Mouse (Mus musculus) liver, adult 2 months (tissue): ENCODE results near the gene Scn3b. TPM values are rescaled to one million over a fixed set of nuclear protein-coding genes. Genes with fewer than 3 reads are reported as not detected.
A peak's percentile ranks its signal among the peaks of the same experiment; 100 is the strongest.

Experiments used
- DNase-seq: peaks from one replicate; pipeline ENCODE4 v3.0.0-alpha.2; 2011; ENCODE audit warnings: low read depth, low spot score; ENCODE audit errors: extremely low read depth
- H3K27ac ChIP-seq: fragments of 200-500 bp; replicated peaks from 2 replicates; pipeline ENCODE4 v1.5.1; 2012; ENCODE audit warnings: low read depth, mild to moderate bottlenecking, control low read depth, inconsistent platforms, low read length; ENCODE audit not compliant: insufficient read depth
- H3K27me3 ChIP-seq: fragments of 200-500 bp; 2 replicates; pipeline ENCODE4 v1.6.1; 2012; ENCODE audit warnings: mild to moderate bottlenecking, moderate library complexity, low read length, inconsistent platforms; ENCODE audit not compliant: control insufficient read depth, insufficient read depth
- H3K36me3 ChIP-seq: fragments of 200-500 bp; 2 replicates; pipeline ENCODE4 v1.6.1; 2012; ENCODE audit warnings: low read length, inconsistent platforms; ENCODE audit not compliant: control insufficient read depth, insufficient read depth
- H3K4me1 ChIP-seq: fragments of 200-500 bp; 2 replicates; pipeline ENCODE4 v1.6.1; 2011; ENCODE audit warnings: low read length; ENCODE audit not compliant: control insufficient read depth, insufficient read depth
- H3K4me3 ChIP-seq: fragments of 200-500 bp; 2 replicates; pipeline ENCODE4 v1.5.1; 2011; ENCODE audit warnings: low read depth, mild to moderate bottlenecking, control low read depth, low read length, moderate library complexity; ENCODE audit not compliant: insufficient read depth
- H3K79me2 ChIP-seq: fragments of 200-500 bp; 2 replicates; pipeline ENCODE4 v1.6.1; 2012; ENCODE audit warnings: inconsistent platforms, mild to moderate bottlenecking, low read length, moderate library complexity; ENCODE audit not compliant: control insufficient read depth, insufficient read depth
- H3K9ac ChIP-seq: fragments of 200-500 bp; 2 replicates; pipeline ENCODE4 v1.6.1; 2012; ENCODE audit warnings: low read depth, mild to moderate bottlenecking, control low read depth, inconsistent platforms, low read length
- CTCF ChIP-seq: fragments of 200-500 bp; IDR thresholded peaks from 2 replicates; pipeline ENCODE4 v1.5.1; 2011; ENCODE audit warnings: low read depth, low read length, control low read depth
- POLR2A ChIP-seq: fragments of 200-500 bp; IDR thresholded peaks from 2 replicates; pipeline ENCODE4 v1.6.1; 2011; ENCODE audit warnings: low read length, control low read depth; ENCODE audit not compliant: insufficient read depth; ENCODE audit errors: extremely low read depth
- WGBS: fragments of 180-500 bp; shearing (Covaris S2); methylation state at CpG from one replicate; pipeline ENCODE4 v1.1.7; 2018; 5-methylcytosine and 5-hydroxymethylcytosine counted together
- polyA plus RNA-seq: library from polyadenylated mRNA; depleted of rRNA; stranded (reverse); fragments of >200 nt; gene quantifications from 2 replicates; pipeline ENCODE4 v1.2.3, GENCODE M21; 2012; rRNA removed
- total RNA-seq: library from RNA; depleted of rRNA; stranded (reverse); fragments of >200 nt; gene quantifications from 2 replicates; pipeline ENCODE4 v1.2.3, GENCODE M21; 2014; rRNA removed

Gene Scn3b
- 0.09 and 0.13 TPM in 2 replicates for total RNA-seq
- polyA plus RNA-seq, result 0.02 TPM in 1 of 2 replicates, not detected in the other

DNA sequence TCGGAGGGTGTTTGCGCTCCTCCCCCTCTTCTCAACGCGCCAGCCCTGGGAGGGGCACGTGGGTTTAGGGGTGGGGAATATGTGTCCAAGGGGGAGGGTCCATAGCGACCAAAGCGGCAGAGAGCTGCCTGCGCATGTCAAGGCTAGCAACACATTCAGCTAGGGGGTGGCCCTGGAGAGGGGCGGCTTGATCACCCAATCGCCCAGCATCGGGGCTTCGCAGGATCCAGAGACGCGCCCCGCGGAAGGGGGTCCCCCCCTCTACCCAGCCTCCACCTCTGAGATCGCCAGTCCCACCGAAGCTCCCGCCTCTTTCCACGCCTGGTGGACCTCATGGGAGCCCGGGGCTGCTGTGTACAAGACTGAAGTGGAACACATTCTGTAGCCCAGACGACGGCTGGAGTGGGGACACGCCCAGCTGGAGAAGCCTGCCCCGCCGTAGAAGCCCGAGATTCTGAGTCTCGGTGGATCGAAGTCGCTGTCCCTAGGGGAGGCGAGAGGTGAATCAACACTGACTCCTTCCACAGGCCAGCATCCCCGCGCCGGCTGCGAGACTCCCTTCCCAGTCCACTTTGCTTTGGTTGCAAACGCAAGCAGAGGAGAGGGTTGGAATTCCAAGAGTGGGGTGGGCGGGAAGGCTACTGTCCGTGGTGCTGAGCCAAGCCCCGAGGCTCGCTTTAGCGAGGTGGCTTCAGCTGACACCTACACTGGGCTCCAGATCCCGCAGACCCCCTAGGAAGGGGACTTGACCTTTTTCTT lies at the start of gene Scn3b:
Gene Scn3b (plus strand): TSS at position 115 of the 759 bp plus-strand sequence.
- no peak within 1 kb of the TSS for H3K27ac ChIP-seq
- no peak for DNase-seq
- H3K36me3 ChIP-seq, result no peaks in the 10 kb centered on the region
- H3K9ac ChIP-seq, result no peak within 1 kb of the TSS
- 2% methylated on average over 42 of the region's 42 CpGs for WGBS
- no peaks in the 10 kb centered on the region for H3K4me1 ChIP-seq
- TF ChIP-seq POLR2A (no peak), CTCF (no peak)
- H3K79me2 ChIP-seq, result no peaks in the 10 kb centered on the region
- H3K4me3 ChIP-seq, result peak within 1 kb of the TSS; percentile 6; the same call in 1 of the 2 replicates
- H3K27me3 ChIP-seq, result peaks cover 4% of the 10 kb centered on the region

GRCm38 (mm10) chr9:40224289-40224688 lies 44.7 kb upstream of the Scn3b start:
- no peak for DNase-seq
- H3K27me3 ChIP-seq, result no peaks in the 10 kb centered on the region
- 61% methylated on average over 4 of the region's 4 CpGs for WGBS
- H3K27ac ChIP-seq, result no peak overlapping the region
- H3K9ac ChIP-seq, result no peak overlapping the region
- no peaks in the 10 kb centered on the region for H3K79me2 ChIP-seq
- no peaks in the 10 kb centered on the region for H3K36me3 ChIP-seq
- TF ChIP-seq CTCF (no peak), POLR2A (no peak)
- no peaks in the 10 kb centered on the region for H3K4me1 ChIP-seq
- H3K4me3 ChIP-seq, result no peak overlapping the region

- peak; percentile 65 for DNase-seq
- H3K36me3 ChIP-seq, result no peaks in the 10 kb centered on the region
- 61% methylated on average over 10 of the region's 10 CpGs for WGBS
These were observed 40.9 kb upstream of the Scn3b start for GRCm38 (mm10) chr9:40227874-40228789.

DNA sequence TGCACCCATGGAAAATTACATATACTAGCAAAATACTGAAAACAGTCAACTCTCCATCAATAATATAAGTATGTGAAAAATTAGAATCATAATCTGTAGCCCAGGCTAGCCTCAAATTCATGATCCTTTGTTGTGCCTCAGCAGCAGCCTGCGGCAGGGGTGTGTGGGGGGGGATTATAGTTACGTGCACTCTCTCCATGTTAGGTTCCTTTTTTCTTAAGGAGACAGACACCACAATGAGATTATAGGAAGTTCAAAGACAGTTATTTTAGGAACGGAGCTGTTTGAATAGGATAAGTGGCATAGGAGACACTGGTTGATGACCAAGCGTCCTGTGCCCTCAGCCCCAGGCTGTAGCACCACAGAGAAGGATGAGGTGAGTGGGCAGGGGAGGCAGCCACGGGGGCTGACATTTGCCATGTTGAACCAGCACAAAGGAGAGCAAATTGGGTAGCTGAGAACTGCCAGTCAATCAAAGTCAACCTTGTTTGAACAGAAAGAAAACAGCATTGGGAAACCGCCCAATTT lies 40.1 kb upstream of the Scn3b start:
- DNase-seq, result no peak
- Histone ChIP-seq H3K4me1 (no peaks in the 10 kb centered on the region), H3K79me2 (no peaks in the 10 kb centered on the region), H3K27me3 (no peaks in the 10 kb centered on the region), H3K36me3 (no peaks in the 10 kb centered on the region), H3K4me3 (no peak overlapping the region), H3K27ac (no peak overlapping the region), H3K9ac (no peak overlapping the region)
- TF ChIP-seq CTCF (no peak), POLR2A (no peak)
- 56% methylated on average over 6 of the region's 6 CpGs for WGBS

More at GRCm38 (mm10) chr9:40227874-40228789, 40.9 kb upstream of the Scn3b start:
- TF ChIP-seq POLR2A, result no peak
- peak; percentile 35 for TF ChIP-seq CTCF
- H3K4me3 ChIP-seq, result no peak overlapping the region
- no peak overlapping the region for H3K27ac ChIP-seq
- no peaks in the 10 kb centered on the region for H3K27me3 ChIP-seq
- no peak overlapping the region for H3K9ac ChIP-seq
- H3K4me1 ChIP-seq, result no peaks in the 10 kb centered on the region
- no peaks in the 10 kb centered on the region for H3K79me2 ChIP-seq

DNA sequence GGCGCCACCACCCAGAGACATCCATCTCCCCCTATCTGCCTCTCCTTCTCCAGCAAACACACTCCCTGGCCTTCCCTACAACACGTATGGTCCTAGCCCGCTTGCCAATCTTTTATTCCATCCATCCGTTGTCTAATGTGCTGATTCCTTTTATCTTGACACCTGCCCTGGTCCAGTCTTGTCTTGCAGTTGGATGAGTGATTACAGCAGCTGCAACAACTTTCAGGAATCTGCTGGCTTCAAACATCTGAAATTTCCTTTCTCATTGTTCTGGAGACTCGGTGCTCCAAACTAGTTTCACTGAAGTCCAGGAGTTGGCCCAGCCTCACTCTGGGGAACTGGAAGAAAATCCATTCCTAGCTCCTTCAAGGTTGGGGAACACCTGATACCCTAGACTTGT lies 39.5 kb upstream of the Scn3b start:
- H3K27me3 ChIP-seq, result no peaks in the 10 kb centered on the region
- no peaks in the 10 kb centered on the region for H3K36me3 ChIP-seq
- H3K9ac ChIP-seq, result no peak overlapping the region
- H3K4me1 ChIP-seq, result no peaks in the 10 kb centered on the region
- TF ChIP-seq POLR2A (no peak), CTCF (no peak)
- H3K4me3 ChIP-seq, result no peak overlapping the region
- DNase-seq, result no peak
- no peaks in the 10 kb centered on the region for H3K79me2 ChIP-seq
- no peak overlapping the region for H3K27ac ChIP-seq
- 80% methylated on average over 5 of the region's 5 CpGs for WGBS
